Mouse (Mus musculus) forebrain, embryonic 15.5 days (tissue): ENCODE data around the gene Irf9. TPM values are rescaled to one million over a fixed set of nuclear protein-coding genes. Genes with fewer than 3 reads are reported as not detected.

ENCODE experiments used
- ATAC-seq: fragments of 200-750 bp; cut with Nextera tagmentation; replicated peaks from 2 replicates; pipeline ENCODE4 v1.8.0; 2017; ENCODE audit warnings: mild to moderate bottlenecking, moderate TSS enrichment, moderate library complexity
- H3K27ac ChIP-seq: fragments of 300-500 bp; sonication (generic); replicated peaks from 2 replicates; pipeline ENCODE4 v1.5.1; 2015; ENCODE audit warnings: mild to moderate bottlenecking, inconsistent platforms
- H3K27me3 ChIP-seq: fragments of 300-500 bp; sonication (generic); 2 replicates; pipeline ENCODE4 v1.6.1; 2015; ENCODE audit warnings: inconsistent platforms
- H3K36me3 ChIP-seq: fragments of 300-500 bp; sonication (generic); 2 replicates; pipeline ENCODE4 v1.6.1; 2015; ENCODE audit warnings: mild to moderate bottlenecking, inconsistent platforms
- H3K4me1 ChIP-seq: fragments of 300-500 bp; sonication (generic); 2 replicates; pipeline ENCODE4 v1.6.1; 2015; ENCODE audit warnings: inconsistent platforms
- H3K4me2 ChIP-seq: fragments of 300-500 bp; sonication (generic); replicated peaks from 2 replicates; pipeline ENCODE4 v1.6.1; 2015; ENCODE audit warnings: mild to moderate bottlenecking, inconsistent platforms
- H3K4me3 ChIP-seq: fragments of 300-500 bp; sonication (generic); 2 replicates; pipeline ENCODE4 v1.5.1; 2015; ENCODE audit warnings: mild to moderate bottlenecking, inconsistent platforms
- H3K9ac ChIP-seq: fragments of 300-500 bp; sonication (generic); replicated peaks from 2 replicates; pipeline ENCODE4 v1.6.1; 2015; ENCODE audit warnings: mild to moderate bottlenecking, inconsistent platforms
- H3K9me3 ChIP-seq: fragments of 300-500 bp; sonication (generic); 2 replicates; pipeline ENCODE4 v1.6.1; 2016; ENCODE audit warnings: inconsistent platforms
- WGBS: fragments of 180-500 bp; shearing (Covaris S2); methylation state at CpG from one replicate; pipeline ENCODE4 v1.1.7; 2015; ENCODE audit warnings: mixed read lengths; 5-methylcytosine and 5-hydroxymethylcytosine counted together
- polyA plus RNA-seq: library from polyadenylated mRNA; unstranded; fragments of >200 nt; fragmentation: Nextera tagmentation; extraction: Ambion mirVana; gene quantifications from 2 replicates; pipeline ENCODE4 v1.2.1, GENCODE M21; 2015

Irf9 gene
- polyA plus RNA-seq, result 7.2 and 8.1 TPM in 2 replicates

GRCm38 (mm10) chr14:55603271-55603632 lies at the start of gene Irf9:
Gene Irf9, plus strand, starts transcription at chr14:55603571.
- Histone ChIP-seq H3K4me3 (peak within 1 kb of the TSS; percentile 24), H3K9ac (peak within 1 kb of the TSS; percentile 34; the same call in 1 of the 2 replicates), H3K4me1 (peaks cover 8% of the 10 kb centered on the region; the same call in 1 of the 2 replicates), H3K36me3 (peaks cover 68% of the 10 kb centered on the region), H3K27ac (no peak within 1 kb of the TSS), H3K27me3 (no peaks in the 10 kb centered on the region), H3K9me3 (no peaks in the 10 kb centered on the region), H3K4me2 (peak within 1 kb of the TSS; percentile 34)
- ATAC-seq, result no peak
- WGBS, result 91% methylated on average over 7 of the region's 7 CpGs

GRCm38 (mm10) chr14:55554635-55555034 lies 48.7 kb upstream of the Irf9 start:
- no peaks in the 10 kb centered on the region for H3K27me3 ChIP-seq
- ATAC-seq, result no peak
- no peak overlapping the region for H3K9ac ChIP-seq
- H3K4me1 ChIP-seq, result peaks cover 7% of the 10 kb centered on the region
- no peaks in the 10 kb centered on the region for H3K9me3 ChIP-seq
- H3K4me2 ChIP-seq, result no peak overlapping the region
- no peaks in the 10 kb centered on the region; the same call in 1 of the 2 replicates for H3K36me3 ChIP-seq
- no peak overlapping the region for H3K27ac ChIP-seq
- no peak overlapping the region for H3K4me3 ChIP-seq

- peaks cover 7% of the 10 kb centered on the region for H3K4me1 ChIP-seq
- H3K4me2 ChIP-seq, result no peak overlapping the region
- ATAC-seq, result no peak
- no peak overlapping the region for H3K9ac ChIP-seq
- no peaks in the 10 kb centered on the region for H3K9me3 ChIP-seq
- WGBS, result 91% methylated on average over 3 of the region's 3 CpGs
- no peak overlapping the region for H3K27ac ChIP-seq
- no peaks in the 10 kb centered on the region for H3K27me3 ChIP-seq
- no peak overlapping the region for H3K4me3 ChIP-seq
- no peaks in the 10 kb centered on the region for H3K36me3 ChIP-seq
Observed at GRCm38 (mm10) chr14:55555788-55556187, 47.6 kb upstream of the Irf9 start.

- no peak overlapping the region for H3K4me3 ChIP-seq
- no peaks in the 10 kb centered on the region for H3K36me3 ChIP-seq
- 29% methylated on average over 5 of the region's 5 CpGs for WGBS
- no peak overlapping the region for H3K27ac ChIP-seq
- ATAC-seq, result no peak
- H3K9me3 ChIP-seq, result no peaks in the 10 kb centered on the region
- H3K27me3 ChIP-seq, result no peaks in the 10 kb centered on the region
- H3K4me2 ChIP-seq, result no peak overlapping the region
- peaks cover 18% of the 10 kb centered on the region for H3K4me1 ChIP-seq
- no peak overlapping the region for H3K9ac ChIP-seq
Observed at GRCm38 (mm10) chr14:55557003-55557402, 46.4 kb upstream of the Irf9 start.

GRCm38 (mm10) chr14:55557587-55557986 lies 45.8 kb upstream of the Irf9 start:
- 92% methylated on average over 3 of the region's 3 CpGs for WGBS
- Histone ChIP-seq H3K36me3 (no peaks in the 10 kb centered on the region), H3K9ac (no peak overlapping the region), H3K9me3 (no peaks in the 10 kb centered on the region), H3K4me3 (no peak overlapping the region), H3K27ac (no peak overlapping the region), H3K4me1 (peaks cover 21% of the 10 kb centered on the region), H3K27me3 (no peaks in the 10 kb centered on the region), H3K4me2 (no peak overlapping the region)
- ATAC-seq, result no peak

- peak overlapping the region; percentile 98; the same call in 1 of the 2 replicates for H3K27ac ChIP-seq
- WGBS, result 59% methylated on average over 6 of the region's 6 CpGs
- H3K4me3 ChIP-seq, result peak overlapping the region; percentile 58
- peaks cover 21% of the 10 kb centered on the region for H3K4me1 ChIP-seq
- no peaks in the 10 kb centered on the region for H3K27me3 ChIP-seq
- no peaks in the 10 kb centered on the region for H3K9me3 ChIP-seq
- H3K4me2 ChIP-seq, result peak overlapping the region; percentile 67
- no peak for ATAC-seq
- peaks cover 5% of the 10 kb centered on the region for H3K36me3 ChIP-seq
- peak overlapping the region; percentile 85 for H3K9ac ChIP-seq
Observed at GRCm38 (mm10) chr14:55558740-55559448, 44.5 kb upstream of the Irf9 start.

- Histone ChIP-seq H3K27me3 (no peaks in the 10 kb centered on the region), H3K27ac (peak within 1 kb of the TSS; percentile 98), H3K9ac (peak within 1 kb of the TSS; percentile 85), H3K4me1 (peaks cover 21% of the 10 kb centered on the region), H3K9me3 (no peaks in the 10 kb centered on the region), H3K36me3 (peaks cover 14% of the 10 kb centered on the region), H3K4me2 (peak within 1 kb of the TSS; percentile 68), H3K4me3 (peak within 1 kb of the TSS; percentile 58)
- WGBS, result under 1% methylated on average over 27 of the region's 27 CpGs
- ATAC-seq, result peak; percentile 81
Observed at GRCm38 (mm10) chr14:55559799-55560201, 43.6 kb upstream of the Irf9 start, which contains the start of gene Dcaf11. Gene Dcaf11, plus strand, starts transcription at chr14:55560006.

- Histone ChIP-seq H3K27me3 (no peaks in the 10 kb centered on the region), H3K27ac (peak within 1 kb of the TSS; percentile 98), H3K4me1 (peaks cover 21% of the 10 kb centered on the region), H3K4me3 (peak within 1 kb of the TSS; percentile 58), H3K9me3 (no peaks in the 10 kb centered on the region), H3K36me3 (peaks cover 21% of the 10 kb centered on the region), H3K9ac (peak within 1 kb of the TSS; percentile 85), H3K4me2 (peak within 1 kb of the TSS; percentile 68)
- under 1% methylated on average over 51 of the region's 51 CpGs for WGBS
- peak; percentile 98 for ATAC-seq
Observed at GRCm38 (mm10) chr14:55560202-55561073, 42.9 kb upstream of the Irf9 start, which contains the start of gene A730061H03Rik. Gene A730061H03Rik, minus strand, starts transcription at chr14:55560406.

GRCm38 (mm10) chr14:55561860-55562259 lies 41.5 kb upstream of the Irf9 start:
- Histone ChIP-seq H3K4me1 (peaks cover 21% of the 10 kb centered on the region), H3K4me3 (no peak overlapping the region), H3K27ac (no peak overlapping the region), H3K9me3 (no peaks in the 10 kb centered on the region), H3K9ac (no peak overlapping the region), H3K27me3 (no peaks in the 10 kb centered on the region), H3K4me2 (no peak overlapping the region), H3K36me3 (peaks cover 35% of the 10 kb centered on the region)
- no peak for ATAC-seq
- WGBS, result 89% methylated on average over 10 of the region's 10 CpGs

- Histone ChIP-seq H3K4me1 (peaks cover 21% of the 10 kb centered on the region), H3K9me3 (no peaks in the 10 kb centered on the region), H3K9ac (no peak overlapping the region), H3K4me3 (no peak overlapping the region), H3K4me2 (no peak overlapping the region), H3K27me3 (no peaks in the 10 kb centered on the region), H3K36me3 (peaks cover 48% of the 10 kb centered on the region), H3K27ac (no peak overlapping the region)
- ATAC-seq, result no peak
- 93% methylated on average over 11 of the region's 11 CpGs for WGBS
Observed at GRCm38 (mm10) chr14:55563249-55563648, 40.1 kb upstream of the Irf9 start.

- Histone ChIP-seq H3K9me3 (no peaks in the 10 kb centered on the region), H3K4me2 (no peak overlapping the region), H3K9ac (no peak overlapping the region), H3K27ac (no peak overlapping the region), H3K27me3 (no peaks in the 10 kb centered on the region), H3K36me3 (peaks cover 61% of the 10 kb centered on the region), H3K4me1 (peaks cover 14% of the 10 kb centered on the region), H3K4me3 (no peak overlapping the region)
- 79% methylated on average over 3 of the region's 3 CpGs for WGBS
- ATAC-seq, result no peak
Observed at GRCm38 (mm10) chr14:55565748-55566147, 37.6 kb upstream of the Irf9 start.

GRCm38 (mm10) chr14:55567496-55567895 lies 35.9 kb upstream of the Irf9 start:
- H3K36me3 ChIP-seq, result peaks cover 61% of the 10 kb centered on the region
- H3K4me3 ChIP-seq, result no peak overlapping the region
- no peak overlapping the region for H3K4me2 ChIP-seq
- no peaks in the 10 kb centered on the region for H3K9me3 ChIP-seq
- H3K4me1 ChIP-seq, result no peaks in the 10 kb centered on the region
- no peak overlapping the region for H3K9ac ChIP-seq
- H3K27me3 ChIP-seq, result no peaks in the 10 kb centered on the region
- no peak for ATAC-seq
- H3K27ac ChIP-seq, result no peak overlapping the region
- WGBS, result 91% methylated on average over 3 of the region's 3 CpGs
